Mouse (Mus musculus) lung, embryonic 16.5 days (tissue): ENCODE data around the gene Ankmy1. TPM values are rescaled to one million over a fixed set of nuclear protein-coding genes. Genes with fewer than 3 reads are reported as not detected.

Source experiments
- ATAC-seq: fragments of 200-750 bp; cut with Nextera tagmentation; 2 replicates; pipeline ENCODE4 v1.8.0; 2017; ENCODE audit warnings: low read depth, mild to moderate bottlenecking, moderate library complexity
- H3K27ac ChIP-seq: fragments of 300-500 bp; sonication (generic); 2 replicates; pipeline ENCODE4 v1.5.1; 2014; ENCODE audit warnings: mild to moderate bottlenecking, control low read depth, low read length
- H3K27me3 ChIP-seq: fragments of 300-500 bp; sonication (generic); 2 replicates; pipeline ENCODE4 v1.6.1; 2014; ENCODE audit warnings: low read depth, low read length, mixed read lengths; ENCODE audit not compliant: control insufficient read depth, insufficient read depth
- H3K36me3 ChIP-seq: fragments of 300-500 bp; sonication (generic); 2 replicates; pipeline ENCODE4 v1.6.1; 2014; ENCODE audit warnings: low read length; ENCODE audit not compliant: control insufficient read depth, insufficient read depth
- H3K4me1 ChIP-seq: fragments of 300-500 bp; sonication (generic); replicated peaks from 2 replicates; pipeline ENCODE4 v1.6.1; 2014; ENCODE audit warnings: low read length, mixed read lengths; ENCODE audit not compliant: control insufficient read depth, insufficient read depth
- H3K4me2 ChIP-seq: fragments of 300-500 bp; sonication (generic); 2 replicates; pipeline ENCODE4 v1.6.1; 2014; ENCODE audit warnings: low read depth, low read length, control low read depth
- H3K4me3 ChIP-seq: fragments of 300-500 bp; sonication (generic); 2 replicates; pipeline ENCODE4 v1.5.1; 2014; ENCODE audit warnings: mild to moderate bottlenecking, low read length, control low read depth
- H3K9ac ChIP-seq: fragments of 300-500 bp; sonication (generic); 2 replicates; pipeline ENCODE4 v1.6.1; 2014; ENCODE audit warnings: low read length, control low read depth
- H3K9me3 ChIP-seq: fragments of 300-500 bp; sonication (generic); 2 replicates; pipeline ENCODE4 v1.6.1; 2016; ENCODE audit warnings: low read length; ENCODE audit not compliant: control insufficient read depth
- WGBS: fragments of 180-500 bp; shearing (Covaris S2); extraction: QIAGEN DNeasy Blood & Tissue Kit; methylation state at CpG from one replicate; pipeline ENCODE4 v1.1.7; 2014; 5-methylcytosine and 5-hydroxymethylcytosine counted together
- polyA plus RNA-seq: library from polyadenylated mRNA; unstranded; fragments of >200 nt; fragmentation: Nextera tagmentation; extraction: Ambion mirVana; gene quantifications from 2 replicates; pipeline ENCODE4 v1.2.1, GENCODE M21; 2015

The Ankmy1 gene
- polyA plus RNA-seq, 1 experiment from 2014 or later = 0.48 TPM

DNA sequence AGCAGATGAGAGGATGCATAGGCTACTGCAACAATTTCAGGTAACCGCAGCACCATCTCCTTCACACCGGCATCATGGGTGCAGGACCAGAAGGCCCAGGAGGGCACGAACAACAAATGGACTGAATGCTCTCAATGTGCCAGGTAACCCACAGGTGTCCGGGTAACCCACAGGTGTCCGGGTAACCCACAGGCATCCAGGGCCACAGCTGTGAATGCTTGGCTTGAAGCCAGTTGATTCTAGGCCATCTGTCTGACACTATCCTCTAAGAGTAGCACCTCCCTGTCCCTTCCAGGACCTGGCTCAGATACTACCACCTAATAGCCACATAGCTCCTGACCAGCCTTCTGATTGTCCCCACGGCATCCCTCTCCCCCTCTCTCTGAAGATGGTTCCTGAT, 20.7 kb downstream of the Ankmy1 start:
- H3K4me2 ChIP-seq = no peak overlapping the region
- no peak overlapping the region for H3K9ac ChIP-seq
- ATAC-seq = no peak
- no peaks in the 10 kb centered on the region for H3K36me3 ChIP-seq
- H3K4me3 ChIP-seq = no peak overlapping the region
- H3K4me1 ChIP-seq = no peaks in the 10 kb centered on the region
- no peak overlapping the region for H3K27ac ChIP-seq
- WGBS = 78% methylated on average over 6 of the region's 6 CpGs
- H3K9me3 ChIP-seq = no peaks in the 10 kb centered on the region
- H3K27me3 ChIP-seq = no peaks in the 10 kb centered on the region

DNA sequence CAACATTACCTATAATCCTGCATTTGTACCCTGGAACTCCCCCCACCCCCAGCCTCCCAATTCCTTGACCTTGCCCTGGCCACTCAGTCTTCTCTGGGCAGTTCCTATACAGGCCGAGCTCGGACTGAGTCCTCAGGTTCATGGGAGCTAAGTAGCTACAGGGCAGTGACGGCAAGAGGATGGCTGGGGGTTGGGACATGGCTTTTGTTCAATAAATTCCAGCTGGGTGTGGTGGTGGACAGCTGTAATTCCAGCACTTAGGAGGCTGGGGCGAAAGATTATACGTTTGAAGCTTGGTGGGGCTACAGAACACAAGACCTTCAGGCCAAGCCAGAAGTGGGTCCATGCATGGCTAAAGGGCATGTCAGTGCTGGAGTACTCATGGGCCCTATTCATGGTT, 22.6 kb downstream of the Ankmy1 start:
- Histone ChIP-seq H3K9ac (no peak overlapping the region), H3K4me2 (no peak overlapping the region), H3K27me3 (no peaks in the 10 kb centered on the region), H3K4me3 (no peak overlapping the region), H3K4me1 (no peaks in the 10 kb centered on the region), H3K27ac (no peak overlapping the region), H3K36me3 (no peaks in the 10 kb centered on the region), H3K9me3 (no peaks in the 10 kb centered on the region)
- no peak for ATAC-seq
- 73% methylated on average over 5 of the region's 5 CpGs for WGBS

DNA sequence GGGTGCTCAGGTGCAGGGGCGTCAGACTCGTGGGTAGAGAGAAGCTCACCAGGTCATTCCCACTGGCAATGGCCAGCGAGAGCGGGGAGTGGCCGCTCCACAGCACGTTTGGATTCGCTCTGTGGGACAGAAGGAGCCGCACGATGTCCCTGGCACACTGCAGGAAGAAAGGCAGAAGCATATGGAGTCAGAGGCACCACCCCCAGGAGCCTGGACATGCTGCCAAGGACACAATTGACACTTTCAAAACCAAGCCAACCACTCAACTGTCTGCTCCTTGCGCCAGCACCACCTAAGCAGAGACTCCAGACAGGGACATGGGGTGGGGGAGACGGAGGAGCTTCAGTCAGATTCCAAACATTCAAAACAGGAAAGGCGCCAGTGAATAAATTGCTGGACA, 23.4 kb downstream of the Ankmy1 start:
- no peaks in the 10 kb centered on the region for H3K36me3 ChIP-seq
- no peaks in the 10 kb centered on the region for H3K9me3 ChIP-seq
- H3K4me2 ChIP-seq = no peak overlapping the region
- H3K27ac ChIP-seq = no peak overlapping the region
- WGBS = 78% methylated on average over 12 of the region's 12 CpGs
- no peak overlapping the region for H3K4me3 ChIP-seq
- ATAC-seq = no peak
- no peak overlapping the region for H3K9ac ChIP-seq
- H3K27me3 ChIP-seq = no peaks in the 10 kb centered on the region
- no peaks in the 10 kb centered on the region for H3K4me1 ChIP-seq

DNA sequence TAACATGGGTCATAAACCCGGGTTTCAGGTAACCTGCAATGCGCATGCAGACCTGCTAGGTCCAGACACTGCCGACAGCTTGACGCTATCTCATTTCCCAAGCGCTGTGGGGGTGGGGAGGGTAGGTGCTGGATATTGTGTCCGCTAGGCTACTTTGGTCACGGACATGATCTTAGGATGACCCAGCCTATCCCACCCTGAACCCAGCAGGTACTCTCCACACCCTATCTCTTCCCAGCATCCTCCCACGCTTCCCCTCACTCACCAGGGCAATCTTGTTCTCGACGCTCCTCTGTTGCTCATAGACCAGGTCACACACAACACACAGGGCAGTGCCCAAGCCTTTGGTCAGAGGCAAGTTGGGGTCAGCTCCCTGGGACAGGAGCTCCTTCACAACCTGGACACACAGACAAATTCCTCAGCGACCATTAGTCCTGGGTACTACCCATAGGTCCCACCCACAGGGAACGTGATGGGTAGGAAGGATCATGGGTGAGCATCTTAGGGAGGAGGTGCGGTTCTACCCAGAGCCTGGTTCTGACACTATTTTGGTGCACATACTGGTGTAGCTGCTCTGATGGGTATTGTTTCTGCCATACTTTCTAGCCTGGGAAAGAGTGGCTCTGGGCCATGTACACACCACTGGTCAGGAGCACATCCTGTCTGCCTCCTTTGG, 24.5 kb downstream of the Ankmy1 start:
- no peaks in the 10 kb centered on the region for H3K27me3 ChIP-seq
- 79% methylated on average over 13 of the region's 13 CpGs for WGBS
- ATAC-seq = no peak
- H3K4me1 ChIP-seq = no peaks in the 10 kb centered on the region
- H3K4me3 ChIP-seq = no peak overlapping the region
- no peak overlapping the region for H3K27ac ChIP-seq
- H3K9me3 ChIP-seq = no peaks in the 10 kb centered on the region
- H3K4me2 ChIP-seq = no peak overlapping the region
- no peak overlapping the region for H3K9ac ChIP-seq
- no peaks in the 10 kb centered on the region for H3K36me3 ChIP-seq

DNA sequence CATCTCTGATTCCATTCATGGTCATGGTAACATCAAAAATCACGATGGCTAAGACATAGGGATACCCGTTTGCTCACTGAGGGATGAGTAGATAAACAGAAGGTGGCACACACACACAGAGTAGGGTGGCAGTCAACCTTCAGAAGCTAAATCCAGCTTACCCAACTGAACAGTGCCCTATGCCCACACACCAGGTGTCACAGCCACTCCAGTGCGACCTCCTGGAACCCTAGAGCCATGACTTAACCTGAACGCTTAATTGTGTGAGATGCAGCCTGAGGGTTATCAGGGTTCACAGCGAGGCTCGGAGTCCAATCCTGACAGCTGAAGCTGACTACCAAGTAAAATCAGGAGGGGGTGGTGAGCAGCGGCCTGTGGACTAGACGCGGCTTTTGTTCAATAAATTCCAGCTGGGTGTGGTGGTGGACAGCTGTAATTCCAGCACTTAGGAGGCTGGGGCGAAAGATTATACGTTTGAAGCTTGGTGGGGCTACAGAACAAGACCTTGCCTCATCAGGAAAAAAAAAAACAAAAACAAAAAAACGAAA, 25.2 kb downstream of the Ankmy1 start:
- Histone ChIP-seq H3K27me3 (no peaks in the 10 kb centered on the region), H3K36me3 (no peaks in the 10 kb centered on the region), H3K4me1 (no peaks in the 10 kb centered on the region), H3K27ac (no peak overlapping the region), H3K9me3 (no peaks in the 10 kb centered on the region), H3K4me2 (no peak overlapping the region), H3K9ac (no peak overlapping the region), H3K4me3 (no peak overlapping the region)
- 55% methylated on average over 12 of the region's 12 CpGs for WGBS
- no peak for ATAC-seq

DNA sequence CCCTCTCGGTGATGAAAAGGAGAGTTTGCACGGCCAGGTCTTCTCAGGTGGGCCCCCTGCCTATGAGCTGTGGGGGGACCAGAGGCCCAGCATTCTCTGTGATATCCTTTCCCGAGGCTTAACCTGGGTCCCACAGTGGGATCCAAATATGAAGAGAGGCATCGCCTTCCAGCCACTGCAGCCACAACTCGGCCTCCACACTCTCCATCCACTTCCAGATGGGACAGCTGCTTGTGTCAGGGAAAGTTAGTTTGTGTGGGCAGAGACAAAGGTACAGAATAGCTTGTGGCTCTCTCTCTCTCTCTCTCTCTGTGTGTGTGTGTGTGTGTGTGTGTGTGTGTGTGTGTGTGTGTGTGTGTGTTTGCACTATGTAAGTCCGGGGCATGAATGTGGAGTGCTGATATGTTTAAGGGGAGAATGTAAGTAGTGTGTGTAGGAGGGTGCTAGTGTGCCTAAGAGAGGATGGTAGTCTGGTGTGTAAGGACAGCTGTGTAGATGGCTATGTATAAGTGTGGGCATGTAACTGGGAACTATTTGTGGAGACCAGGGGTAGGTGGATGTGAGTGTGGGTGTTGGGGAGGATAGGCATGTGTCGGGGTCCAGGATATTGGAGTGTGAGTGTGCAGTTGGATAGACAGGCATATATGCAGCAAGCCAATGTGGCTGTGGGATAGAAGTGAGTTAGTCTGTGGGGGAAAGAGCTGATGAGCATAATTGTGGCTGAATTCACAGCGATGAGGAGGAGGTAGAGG, 27.2 kb downstream of the Ankmy1 start:
- Histone ChIP-seq H3K27ac (no peak overlapping the region), H3K36me3 (no peaks in the 10 kb centered on the region), H3K4me3 (no peak overlapping the region), H3K27me3 (no peaks in the 10 kb centered on the region), H3K4me2 (no peak overlapping the region), H3K4me1 (no peaks in the 10 kb centered on the region), H3K9ac (no peak overlapping the region), H3K9me3 (no peaks in the 10 kb centered on the region)
- ATAC-seq = no peak
- WGBS = 74% methylated on average over 8 of the region's 8 CpGs

DNA sequence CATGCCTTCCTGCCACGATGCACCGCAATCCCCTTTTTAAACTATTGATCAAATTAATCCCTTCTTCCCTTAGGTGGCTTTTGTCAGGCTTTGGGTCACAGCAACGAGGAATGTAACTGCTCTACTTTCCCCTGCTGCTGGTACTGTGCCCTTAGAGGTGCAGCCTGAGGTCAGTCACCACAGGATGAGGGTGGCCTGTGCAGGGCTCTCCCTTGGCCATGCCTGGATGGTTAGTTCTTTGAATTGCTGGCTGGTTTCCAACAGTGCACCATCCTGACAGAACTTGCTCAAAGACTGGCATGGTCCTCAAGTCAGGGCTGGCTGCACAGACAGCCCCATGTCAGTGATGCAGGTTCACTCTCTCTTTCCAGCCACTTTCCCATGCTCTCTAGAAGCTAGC, 28.7 kb downstream of the Ankmy1 start:
- Histone ChIP-seq H3K4me2 (no peak overlapping the region), H3K4me1 (no peaks in the 10 kb centered on the region), H3K27me3 (no peaks in the 10 kb centered on the region), H3K36me3 (no peaks in the 10 kb centered on the region), H3K4me3 (no peak overlapping the region), H3K9me3 (no peaks in the 10 kb centered on the region), H3K27ac (no peak overlapping the region), H3K9ac (no peak overlapping the region)
- WGBS = 81% methylated on average over 3 of the region's 3 CpGs
- no peak for ATAC-seq

DNA sequence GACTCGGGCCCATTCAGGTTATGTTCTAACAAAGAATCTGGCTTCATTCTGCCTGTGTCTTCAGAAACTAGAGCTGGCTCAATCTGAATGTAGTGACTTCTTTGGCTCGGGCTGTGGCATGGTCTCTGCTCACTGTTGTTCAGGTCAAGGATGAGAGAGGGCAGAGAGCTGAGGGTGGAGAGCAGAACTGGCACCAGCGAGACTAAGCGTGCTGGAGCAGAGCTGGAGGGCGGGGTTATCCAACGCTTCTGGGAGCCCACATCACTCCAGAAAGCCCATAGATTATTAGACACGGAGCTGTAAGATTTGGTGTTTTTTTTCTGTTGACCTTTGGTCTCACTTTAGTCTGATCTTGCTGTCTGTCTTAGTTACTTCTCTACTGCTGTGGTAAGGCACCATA, 30.0 kb downstream of the Ankmy1 start:
- no peak overlapping the region for H3K4me3 ChIP-seq
- no peaks in the 10 kb centered on the region for H3K9me3 ChIP-seq
- WGBS = 70% methylated on average over 7 of the region's 7 CpGs
- no peak overlapping the region for H3K4me2 ChIP-seq
- no peaks in the 10 kb centered on the region for H3K27me3 ChIP-seq
- H3K4me1 ChIP-seq = no peaks in the 10 kb centered on the region
- H3K36me3 ChIP-seq = no peaks in the 10 kb centered on the region
- no peak overlapping the region for H3K27ac ChIP-seq
- H3K9ac ChIP-seq = no peak overlapping the region
- ATAC-seq = no peak

DNA sequence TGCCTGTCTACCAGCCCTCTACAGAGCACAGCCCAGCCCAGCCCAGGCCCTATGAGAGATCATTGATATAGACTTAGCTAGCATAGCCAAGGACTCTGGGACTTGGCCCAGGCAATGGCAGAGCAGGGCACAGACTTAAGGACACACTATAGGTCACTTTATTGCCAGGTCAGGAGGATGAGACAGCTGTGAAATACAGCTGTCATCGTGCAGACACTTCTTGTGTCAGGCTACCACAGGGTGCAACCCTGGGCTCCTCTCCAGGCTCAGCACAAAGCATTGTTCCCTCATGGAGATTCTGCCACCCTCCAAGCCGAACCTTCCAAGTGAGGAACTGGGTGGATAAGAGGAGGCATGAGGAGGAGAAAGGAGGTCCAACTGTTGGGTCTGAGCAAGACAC, 32.7 kb downstream of the Ankmy1 start:
- H3K4me2 ChIP-seq = no peak overlapping the region
- H3K27me3 ChIP-seq = no peaks in the 10 kb centered on the region
- no peaks in the 10 kb centered on the region for H3K36me3 ChIP-seq
- WGBS = 68% methylated on average over 2 of the region's 2 CpGs
- H3K9ac ChIP-seq = no peak overlapping the region
- no peaks in the 10 kb centered on the region for H3K4me1 ChIP-seq
- H3K27ac ChIP-seq = no peak overlapping the region
- no peaks in the 10 kb centered on the region for H3K9me3 ChIP-seq
- no peak for ATAC-seq
- H3K4me3 ChIP-seq = no peak overlapping the region
